In genomic region chr9:46389741-46390140, GRCm38 (mm10) we compare ENCODE assay signal across 8 mouse cellular contexts.
A peak's percentile ranks its signal among the peaks of the same experiment; 100 is the strongest.
DNase-seq lines count a peak whose midpoint lies in the region; ATAC-seq and TF ChIP-seq lines count a peak whose summit lies in the region.

No protein-coding gene starts in this region.

- no peaks in the 10 kb centered on the region; the same call in 1 of the 2 replicates for H3K9me3 ChIP-seq in heart, embryonic 10.5 days
- H3K9me3 ChIP-seq in intestine, embryonic 15.5 days, result no peaks in the 10 kb centered on the region
- H3K9me3 ChIP-seq in liver, postnatal 0 days (ENCODE audit: low read length), result no peaks in the 10 kb centered on the region

- peak overlapping the region; percentile 49 for H3K4me3 ChIP-seq in heart, embryonic 10.5 days
- H3K4me3 ChIP-seq in intestine, embryonic 15.5 days (replicated peaks), result peak overlapping the region; percentile 36
- H3K4me3 ChIP-seq in liver, postnatal 0 days (ENCODE audit: low read depth, low read length), result no peak overlapping the region

- 20% methylated on average over 9 of the region's 9 CpGs for WGBS in heart, embryonic 10.5 days
- WGBS in intestine, embryonic 15.5 days, result 5% methylated on average over 9 of the region's 9 CpGs
- 13% methylated on average over 9 of the region's 9 CpGs for WGBS in liver, postnatal 0 days (ENCODE audit: insufficient replicate concordance)

- TF ChIP-seq EP300 in liver, postnatal 0 days (IDR thresholded peaks at IDR 0.05; ENCODE audit: low read depth), result no peak

- H3K4me2 ChIP-seq in intestine, embryonic 15.5 days (replicated peaks), result peak overlapping the region; percentile 64
- H3K4me2 ChIP-seq in liver, postnatal 0 days (ENCODE audit: low read depth, low read length), result peak overlapping the region; percentile 49

- DNase-seq in heart, embryonic 10.5 days (ENCODE audit: low spot score), result no peak
- DNase-seq in heart, postnatal 14 days, result no peak
- peak; percentile 62 for DNase-seq in embryo, embryonic 10 days (ENCODE audit: low spot score)
- no peak for DNase-seq in liver, postnatal 0 days
- DNase-seq in cerebellum, postnatal 4 days (ENCODE audit: low spot score in 2 of 2), result no peak
- DNase-seq in urinary bladder, adult 18-20 months (ENCODE audit: low spot score in 2 of 2), result no peak
- DNase-seq in spleen, postnatal 10 days (ENCODE audit: low spot score in 2 of 2), result no peak

- peaks cover 64% of the 10 kb centered on the region for H3K27me3 ChIP-seq in heart, embryonic 10.5 days (ENCODE audit: insufficient read depth, poor library complexity, severe bottlenecking)
- H3K27me3 ChIP-seq in intestine, embryonic 15.5 days (replicated peaks), result 0 out of 2 replicates have a peak, but pooled peaks cover 3% of the 10 kb centered on the region
- peaks cover 12% of the 10 kb centered on the region; the same call in 1 of the 2 replicates for H3K27me3 ChIP-seq in liver, postnatal 0 days (ENCODE audit: insufficient read depth, low read length)

- H3K9ac ChIP-seq in intestine, embryonic 15.5 days, result peak overlapping the region; percentile 5; the same call in 1 of the 2 replicates
- H3K9ac ChIP-seq in liver, postnatal 0 days (replicated peaks), result no peak overlapping the region

- H3K27ac ChIP-seq in heart, embryonic 10.5 days, result no peak overlapping the region
- no peak overlapping the region for H3K27ac ChIP-seq in intestine, embryonic 15.5 days
- H3K27ac ChIP-seq in liver, postnatal 0 days (ENCODE audit: low read depth), result no peak overlapping the region

- H3K4me1 ChIP-seq in heart, embryonic 10.5 days, result peaks cover 20% of the 10 kb centered on the region; the same call in 1 of the 2 replicates
- H3K4me1 ChIP-seq in intestine, embryonic 15.5 days (replicated peaks), result peaks cover 12% of the 10 kb centered on the region
- no peaks in the 10 kb centered on the region for H3K4me1 ChIP-seq in liver, postnatal 0 days (ENCODE audit: insufficient read depth)

- TF ChIP-seq CTCF in liver, postnatal 0 days (IDR thresholded peaks at IDR 0.05; ENCODE audit: low read depth), result no peak

- peak; percentile 65; the same call in 1 of the 2 replicates for ATAC-seq in intestine, embryonic 15.5 days
- no peak for ATAC-seq in liver, postnatal 0 days

- H3K36me3 ChIP-seq in heart, embryonic 10.5 days, result no peaks in the 10 kb centered on the region
- H3K36me3 ChIP-seq in intestine, embryonic 15.5 days, result no peaks in the 10 kb centered on the region
- no peaks in the 10 kb centered on the region for H3K36me3 ChIP-seq in liver, postnatal 0 days (replicated peaks; ENCODE audit: insufficient read depth, low read length)

- intact Hi-C loops in heart, postnatal 14 days (cut with DNase I), result loop anchor here (10.0 kb wide), 1 partner anchor 1315 kb away; no protein-coding TSS in a partner anchor
